Mouse (Mus musculus): ENCODE data around the gene Epha4.

Epha4 gene

DNA sequence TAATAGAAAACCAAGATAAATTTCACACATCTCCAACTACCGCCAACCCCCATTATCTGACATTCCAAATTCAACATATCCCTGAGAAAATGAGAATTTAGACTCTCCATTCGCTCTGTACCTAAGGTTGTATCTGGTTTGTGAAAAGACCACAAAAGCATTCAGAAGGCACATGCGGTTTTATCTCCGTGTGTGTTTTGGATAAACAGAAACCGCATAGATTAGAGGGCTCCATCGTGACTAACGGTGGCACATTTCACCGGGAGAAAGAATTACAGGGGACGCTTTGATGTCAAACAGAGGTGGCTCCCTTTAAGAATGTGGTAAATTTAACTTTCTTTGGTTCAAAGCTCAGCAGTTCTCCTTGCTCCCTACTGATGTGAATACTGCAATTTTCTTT lies 107.5 kb downstream of the Epha4 start:
- no peak for DNase-seq (ENCODE audit: low spot score)

DNA sequence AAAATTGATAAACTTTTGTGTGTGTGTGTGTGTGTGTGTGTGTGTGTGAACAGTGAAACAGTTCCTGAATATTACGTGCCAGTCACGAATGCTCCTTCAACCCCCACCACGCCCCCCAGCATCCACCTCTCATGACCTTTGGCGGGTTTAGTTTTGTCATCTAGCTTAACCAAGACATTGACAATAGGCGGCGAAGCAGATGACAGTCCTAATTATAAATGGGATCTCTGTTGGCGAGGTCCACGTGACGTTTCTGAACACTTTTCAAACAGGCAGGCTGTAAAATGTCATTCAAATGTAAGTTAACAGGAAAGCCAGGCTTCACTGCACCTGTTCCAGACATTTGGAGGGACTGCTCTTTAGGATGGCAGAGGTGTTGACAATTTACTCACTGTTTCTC lies 108.3 kb downstream of the Epha4 start:
- DNase-seq (ENCODE audit: low spot score) = no peak

DNA sequence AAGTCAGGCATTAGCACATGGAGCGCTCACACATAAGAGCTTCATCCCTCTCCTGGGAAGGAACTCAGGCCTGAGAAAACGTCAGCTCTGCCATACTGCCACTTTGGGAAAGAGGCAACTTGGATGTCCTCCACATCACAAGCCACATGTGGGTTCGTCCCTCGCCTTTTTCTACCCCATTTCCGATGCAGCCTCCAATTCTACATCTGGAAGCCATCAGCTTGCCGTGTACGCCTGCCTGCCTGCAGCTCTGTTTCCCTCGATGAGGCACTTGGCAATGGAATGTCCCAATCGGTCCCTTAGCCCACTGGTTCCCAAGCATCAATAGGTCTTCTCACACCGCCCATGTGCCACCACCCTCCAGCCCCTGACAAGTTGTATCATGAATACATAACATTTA lies 110.4 kb downstream of the Epha4 start:
- DNase-seq (ENCODE audit: low spot score) = no peak

DNA sequence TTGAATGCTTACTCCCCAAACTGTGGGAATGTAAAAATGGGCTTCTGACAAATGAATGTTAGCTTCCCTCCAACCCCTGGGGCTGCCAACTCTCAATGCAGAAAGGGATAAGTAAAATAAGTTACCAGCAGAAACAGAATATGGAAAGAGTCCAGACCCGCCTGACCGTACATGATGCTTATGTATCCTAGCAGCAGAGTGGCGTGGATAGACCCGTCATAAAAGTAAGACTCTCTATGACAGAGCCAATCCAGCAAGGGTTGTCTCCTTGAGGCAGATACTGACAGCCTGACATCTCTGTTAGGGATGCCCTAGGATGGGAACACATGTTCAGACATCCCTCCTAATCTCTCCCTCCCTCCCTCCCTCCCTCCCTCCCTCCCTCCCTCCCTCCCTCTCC lies 111.9 kb downstream of the Epha4 start:
- DNase-seq (ENCODE audit: low spot score) = no peak

DNA sequence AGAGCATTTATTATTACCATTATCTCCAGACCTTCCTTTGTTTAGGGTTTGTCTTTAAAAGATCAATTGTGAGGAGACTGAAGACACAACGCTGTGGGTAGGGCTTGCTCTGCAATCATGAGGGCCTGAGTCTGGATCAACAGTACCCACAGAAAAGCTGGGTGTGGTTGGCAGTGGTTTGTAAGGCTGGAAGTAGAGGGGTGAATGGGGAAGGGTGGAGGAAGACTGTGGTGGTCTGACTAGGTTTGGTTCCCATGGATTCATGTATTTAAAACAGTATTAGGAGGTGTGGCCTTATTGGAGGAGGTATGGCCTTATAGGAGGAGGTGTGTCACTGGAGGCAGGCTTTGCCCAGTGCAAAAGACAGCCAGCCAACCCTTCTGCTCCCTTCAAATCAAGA lies 113.4 kb downstream of the Epha4 start:
- DNase-seq (ENCODE audit: low spot score) = no peak

DNA sequence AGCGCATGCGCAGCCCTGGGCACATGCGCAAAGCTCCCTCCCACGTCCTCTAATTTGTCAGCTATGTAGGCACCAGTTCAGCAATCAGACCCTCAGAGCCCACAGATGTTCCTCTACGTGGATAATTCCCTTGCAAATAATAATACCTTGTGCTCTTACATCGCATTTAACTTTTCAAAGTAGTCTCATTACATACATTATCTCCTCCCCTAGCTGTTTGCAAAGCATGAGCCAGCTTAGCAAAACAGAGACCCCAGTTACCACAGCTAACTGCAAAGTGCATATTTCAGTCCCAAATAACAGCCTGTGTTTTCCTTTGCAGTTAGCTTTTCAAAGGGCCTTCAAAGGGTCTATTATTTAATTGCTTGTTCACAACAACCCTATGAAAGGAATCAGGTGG lies 123.3 kb downstream of the Epha4 start:
- no peak for DNase-seq (ENCODE audit: low spot score)

DNA sequence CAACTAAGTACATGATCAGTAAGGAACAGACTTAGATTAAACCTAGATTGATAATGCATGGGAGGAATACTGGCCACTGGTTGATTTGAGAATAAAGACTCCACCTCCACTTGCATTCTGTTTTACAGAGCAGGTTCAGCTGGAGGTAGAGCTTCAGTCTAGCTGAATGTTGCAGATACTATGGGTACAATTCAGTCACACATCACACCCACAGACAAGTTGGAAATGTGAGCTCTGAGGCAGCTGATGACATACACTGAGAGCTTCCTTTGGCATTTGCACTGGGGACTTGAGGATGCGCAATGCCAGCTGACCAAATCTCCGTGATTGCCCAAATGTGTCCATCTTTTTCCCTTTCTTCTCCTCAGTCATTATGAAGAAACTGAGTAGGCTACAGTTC lies 125.8 kb downstream of the Epha4 start:
- DNase-seq (ENCODE audit: low spot score) = no peak

DNA sequence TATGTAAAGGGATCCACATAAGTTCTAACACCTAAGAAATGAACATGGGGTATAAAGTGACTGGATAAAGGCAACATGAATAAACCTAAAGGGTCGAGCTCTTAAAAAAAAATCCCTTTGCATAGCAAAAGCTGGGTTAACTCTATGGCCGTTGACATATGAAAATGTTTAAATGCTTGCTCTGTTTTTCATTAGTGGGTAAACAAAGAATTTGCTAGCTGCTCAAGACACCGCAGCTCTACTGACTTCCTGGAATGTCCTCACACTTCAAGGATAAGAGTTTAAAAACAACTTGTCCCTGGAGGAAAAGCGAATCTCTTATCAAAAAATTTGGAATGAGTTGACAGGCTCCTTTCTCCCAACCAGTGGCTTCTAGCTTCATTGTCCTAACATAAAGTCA lies 126.3 kb downstream of the Epha4 start:
- no peak for DNase-seq (ENCODE audit: low spot score)

DNA sequence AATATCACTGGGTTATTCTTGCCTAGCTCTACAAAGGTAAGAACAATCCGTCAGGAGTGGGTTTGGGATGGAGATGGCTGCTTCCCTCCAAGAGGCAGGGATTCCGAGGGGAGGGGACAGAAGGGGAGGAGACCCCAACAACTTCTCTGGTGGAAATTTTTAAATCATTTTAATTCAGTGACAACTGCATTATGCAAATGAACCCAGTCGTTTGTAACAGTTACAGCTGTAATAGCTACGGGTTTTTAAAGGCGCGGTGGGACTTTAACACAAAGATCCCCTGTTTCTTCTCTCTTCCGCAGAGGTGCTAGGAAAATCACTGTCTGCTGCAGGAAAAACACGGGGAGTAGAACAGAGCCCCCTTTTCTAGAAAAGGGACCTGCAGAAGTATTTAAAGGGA lies 129.3 kb downstream of the Epha4 start:
- DNase-seq (ENCODE audit: low spot score) = no peak

DNA sequence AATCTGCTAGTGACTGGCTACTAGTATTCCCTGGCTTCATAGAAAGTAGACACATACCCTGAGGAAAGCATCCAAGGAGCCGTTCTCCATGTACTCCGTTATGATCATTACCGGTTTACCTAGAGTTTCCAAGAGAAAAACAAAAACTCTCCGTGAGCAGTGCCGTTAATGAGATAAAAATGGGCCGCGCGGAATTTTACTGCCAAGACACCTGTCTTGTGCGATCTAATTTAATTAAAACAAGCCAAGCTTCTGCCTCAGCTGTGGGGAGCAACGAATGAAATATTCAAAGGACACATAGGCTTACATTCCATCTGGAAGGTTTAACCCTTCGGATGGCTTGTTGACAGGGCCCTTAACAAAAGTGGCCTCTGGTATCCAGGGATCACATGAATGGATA lies 131.4 kb downstream of the Epha4 start:
- no peak for DNase-seq (ENCODE audit: low spot score)

DNA sequence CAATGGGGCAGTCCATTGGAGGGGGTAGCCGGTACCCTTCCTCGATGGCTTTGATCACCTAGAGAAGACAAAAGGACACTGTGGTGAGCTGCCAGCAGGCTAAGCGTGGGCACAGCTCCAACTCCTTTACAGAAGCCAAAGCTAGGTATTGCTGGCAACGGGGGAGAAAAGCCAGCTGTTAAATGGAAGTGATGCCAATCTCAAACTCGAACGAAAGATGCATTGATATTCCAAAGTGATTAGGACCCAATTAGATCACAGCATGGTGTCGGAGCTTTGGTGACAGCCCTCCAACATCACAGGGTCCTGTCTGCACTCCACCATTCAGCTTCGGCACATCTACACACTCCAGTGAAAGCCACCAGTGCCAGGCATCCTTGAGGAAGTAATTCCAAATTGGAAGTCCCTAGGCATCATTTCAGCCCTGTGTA lies 137.3 kb downstream of the Epha4 start:
- DNase-seq (ENCODE audit: low spot score) = no peak

DNA sequence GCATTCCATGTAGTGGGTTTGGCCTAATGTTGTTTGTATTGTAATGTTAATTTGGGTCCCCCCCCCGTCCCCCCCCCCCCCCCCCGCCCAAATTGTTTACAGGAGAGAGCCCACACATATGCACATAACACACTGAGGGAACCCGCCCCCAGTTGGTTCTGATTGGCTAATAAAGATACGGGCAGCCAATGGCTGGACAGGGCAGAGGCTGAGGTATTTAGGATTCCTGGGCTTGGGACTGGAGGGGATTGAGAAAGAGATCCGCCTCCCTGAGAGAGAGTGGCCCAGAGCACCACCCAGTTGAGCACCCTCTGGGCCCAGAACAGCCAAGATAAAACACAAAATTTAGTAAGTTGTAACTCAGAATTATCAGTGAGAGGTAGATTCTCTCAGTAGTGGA lies 140.8 kb downstream of the Epha4 start:
- DNase-seq (ENCODE audit: low spot score) = no peak

DNA sequence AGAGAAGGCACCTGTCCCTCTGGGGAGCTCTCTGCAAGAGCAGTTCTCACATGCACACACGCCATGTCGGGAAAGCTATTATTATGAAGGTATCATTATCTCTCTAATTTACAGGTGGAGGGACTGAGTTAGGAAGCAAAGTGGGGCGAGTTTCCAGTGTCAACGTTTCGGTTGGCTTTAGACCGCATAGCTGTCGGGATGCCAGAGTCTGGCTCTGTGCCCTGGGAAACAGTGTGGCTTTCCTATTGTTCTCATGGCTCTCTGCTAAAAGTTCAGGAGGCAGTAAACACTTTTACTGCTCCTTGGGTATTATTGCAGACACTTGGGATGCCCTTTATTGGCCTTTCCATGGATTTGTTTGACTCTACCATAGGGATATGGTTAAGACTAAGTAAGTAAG lies 144.0 kb downstream of the Epha4 start:
- DNase-seq (ENCODE audit: low spot score) = no peak

DNA sequence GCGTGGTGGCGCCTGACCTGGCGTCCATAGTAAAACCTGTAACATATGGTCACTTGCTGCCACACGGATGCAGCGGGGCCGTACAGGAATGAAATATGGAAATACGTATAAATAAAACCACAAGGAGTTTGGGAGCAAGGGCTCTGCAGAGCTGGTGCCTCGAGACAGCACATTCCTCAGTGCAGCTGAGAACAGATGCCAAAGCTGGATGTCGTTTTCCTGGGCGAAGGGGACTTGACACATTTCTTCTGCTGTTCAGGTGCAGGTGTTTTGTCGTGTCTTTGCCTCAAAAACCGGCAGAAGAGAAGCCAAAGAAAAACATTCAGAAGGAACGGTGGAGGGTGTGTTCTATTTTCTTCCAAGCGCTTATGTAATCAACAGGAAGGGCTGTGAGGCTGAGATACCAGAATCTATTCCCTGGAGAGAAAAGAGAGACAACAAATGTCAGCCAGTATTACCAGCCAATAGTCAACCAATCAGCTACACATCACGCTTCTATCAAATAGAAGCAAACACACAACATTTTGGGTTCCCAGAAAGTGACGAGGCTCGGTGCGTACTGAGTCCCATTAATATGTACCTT lies 145.5 kb downstream of the Epha4 start:
- DNase-seq (ENCODE audit: low spot score) = no peak

DNA sequence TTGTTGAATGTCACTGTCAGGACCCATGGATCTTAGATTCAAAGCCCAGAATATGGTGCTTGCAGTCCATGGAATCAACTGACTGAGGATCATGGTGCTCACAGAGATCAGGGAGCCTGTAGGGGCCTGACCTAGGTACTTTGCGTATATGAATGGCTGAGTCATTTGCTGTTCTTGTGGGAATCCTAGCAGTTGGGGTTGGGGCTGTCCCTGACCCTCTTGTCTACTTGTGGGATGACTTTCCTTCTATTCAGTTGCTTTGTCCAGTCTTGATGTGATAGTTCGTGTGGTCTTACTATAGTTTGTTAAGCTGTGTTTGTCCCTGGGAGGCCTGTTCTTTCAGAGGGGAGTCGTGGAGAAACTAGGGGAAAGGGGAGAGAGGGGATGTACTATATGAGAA lies 149.0 kb downstream of the Epha4 start:
- no peak for DNase-seq (ENCODE audit: low spot score)

DNA sequence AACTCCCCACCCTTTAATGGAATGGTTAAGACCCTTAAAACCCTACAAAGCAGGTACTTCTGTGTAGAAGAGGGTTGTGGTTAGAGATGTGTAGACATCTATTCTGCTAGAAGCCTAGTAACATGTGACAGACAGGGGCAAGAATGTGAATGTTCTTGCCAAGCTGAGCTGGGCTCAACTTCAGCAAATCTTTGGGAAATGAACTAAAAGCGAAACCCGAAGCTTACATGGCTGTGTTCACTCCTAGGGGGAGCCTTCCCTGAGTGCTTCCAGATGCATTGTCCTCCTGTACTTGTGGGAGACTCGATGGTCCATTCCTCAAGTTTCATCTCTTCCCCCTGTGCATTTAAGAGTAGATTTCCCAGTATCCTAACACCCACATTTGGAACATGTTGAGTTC lies 150.3 kb downstream of the Epha4 start:
- no peak for DNase-seq (ENCODE audit: low spot score)

DNA sequence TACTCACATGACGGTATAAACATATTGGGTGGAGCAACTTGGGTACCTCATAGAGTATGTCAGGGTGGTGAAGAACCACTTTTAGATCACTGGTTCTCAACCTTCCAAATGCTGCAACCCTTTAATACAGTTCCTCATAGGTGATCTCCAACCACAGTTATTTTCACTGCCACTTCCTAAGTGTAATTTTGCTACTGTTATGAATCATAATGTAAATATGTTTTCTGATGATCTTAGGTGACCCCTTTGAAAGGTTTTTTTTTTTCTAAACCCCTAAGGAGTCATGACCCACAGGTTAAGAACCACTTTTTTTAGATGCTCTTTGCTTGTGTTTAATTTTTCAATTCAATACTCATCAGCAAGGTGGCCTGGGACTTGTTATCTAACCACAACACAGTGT lies 151.0 kb downstream of the Epha4 start:
- DNase-seq (ENCODE audit: low spot score) = no peak

DNA sequence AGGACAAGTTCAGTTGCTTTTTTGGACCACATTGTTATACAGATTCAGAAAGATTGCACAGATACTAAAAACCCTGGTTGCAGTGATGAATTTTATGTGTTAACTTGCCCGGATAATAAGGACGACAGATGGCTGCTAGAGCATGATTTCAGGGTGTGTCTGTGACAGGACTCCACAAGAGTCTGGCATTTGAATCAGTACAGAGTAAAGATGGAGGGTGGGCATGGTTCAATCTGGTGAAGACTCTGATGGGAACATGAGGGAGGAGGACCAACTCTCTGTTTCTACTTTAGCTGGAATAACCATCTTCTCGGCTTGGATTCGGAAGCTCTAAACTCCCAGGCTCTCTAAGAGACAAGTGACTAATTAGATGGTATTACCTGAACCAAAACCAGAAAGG lies 168.4 kb downstream of the Epha4 start:
- DNase-seq (ENCODE audit: low spot score) = no peak

DNA sequence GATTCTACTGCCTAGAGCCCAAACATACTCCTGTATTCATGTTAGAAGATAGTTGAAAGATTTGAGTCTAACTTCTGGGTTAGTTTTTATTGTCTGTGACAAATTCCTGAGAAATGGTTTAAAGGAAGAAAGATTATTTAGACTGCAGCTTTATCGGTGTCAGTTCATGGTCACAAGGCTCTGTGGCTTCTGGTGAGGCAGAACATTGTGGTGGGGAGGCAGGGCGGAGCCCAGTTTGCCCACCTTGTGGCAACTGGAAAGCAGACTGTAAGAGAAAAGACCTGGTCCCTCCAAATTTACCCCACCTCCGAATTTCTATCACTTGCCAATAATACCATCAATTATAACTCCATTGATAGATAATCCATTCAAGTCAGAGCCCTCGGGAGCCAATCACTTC lies 171.1 kb downstream of the Epha4 start:
- DNase-seq (ENCODE audit: low spot score) = no peak

DNA sequence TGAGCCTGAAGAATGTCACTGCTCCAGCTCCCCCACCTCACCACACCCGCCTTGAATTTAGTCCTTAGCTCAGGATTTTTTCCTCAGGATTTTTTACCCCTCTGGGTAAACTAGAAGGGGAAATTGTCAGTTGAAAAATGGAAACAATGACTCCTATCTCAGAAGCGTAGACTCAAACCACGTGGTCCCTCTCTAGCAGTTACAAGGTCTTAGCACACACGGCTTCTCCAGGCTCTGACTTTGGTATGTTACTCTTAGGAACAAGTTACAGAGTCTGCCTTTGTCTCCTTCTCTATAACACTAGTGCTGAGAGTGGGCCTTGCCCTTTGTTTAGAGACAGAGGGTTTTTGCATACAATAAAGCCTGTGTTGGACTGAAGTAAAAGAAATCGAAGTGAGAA lies 175.2 kb downstream of the Epha4 start:
- no peak for DNase-seq (ENCODE audit: low spot score)

DNA sequence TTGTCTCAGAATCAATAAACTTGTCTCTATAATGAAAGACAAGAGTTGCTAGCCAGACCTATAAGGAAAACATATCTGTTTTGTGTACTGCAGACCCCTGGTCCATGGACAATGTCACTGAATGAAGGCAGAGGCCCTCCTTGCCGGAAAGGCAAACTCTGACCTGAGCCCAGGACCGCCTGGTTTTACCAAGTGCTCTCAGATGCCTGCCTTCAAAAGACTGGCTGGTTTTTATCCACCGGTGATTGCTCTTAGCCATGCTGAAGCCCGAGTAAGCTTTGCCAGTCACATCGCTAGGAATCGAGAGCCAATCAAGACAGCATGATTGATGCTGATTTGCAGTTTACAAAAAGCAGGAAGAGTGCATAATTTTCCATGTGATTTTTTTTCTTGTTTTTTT lies 176.5 kb downstream of the Epha4 start:
- no peak for DNase-seq (ENCODE audit: low spot score)

DNA sequence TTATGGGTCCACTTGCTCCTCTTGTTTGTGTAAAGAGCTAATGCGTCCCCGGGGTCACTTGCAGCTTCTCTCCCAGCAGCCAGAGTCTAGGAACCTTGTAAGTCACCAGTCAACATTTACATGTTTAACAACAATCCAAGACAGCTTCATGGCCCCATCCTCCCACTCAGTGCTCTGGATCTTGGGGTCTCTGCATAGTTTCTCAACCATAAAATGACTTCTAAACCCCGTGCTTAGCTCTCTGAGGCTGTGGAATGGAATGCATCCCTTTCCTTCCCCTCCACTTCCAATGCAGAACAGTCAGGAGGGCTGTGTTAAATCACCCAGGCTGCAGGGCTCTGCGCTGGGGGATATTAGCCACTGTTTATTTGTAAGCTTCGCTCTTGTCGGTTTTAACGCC lies 178.0 kb downstream of the Epha4 start:
- DNase-seq (ENCODE audit: low spot score) = no peak

DNA sequence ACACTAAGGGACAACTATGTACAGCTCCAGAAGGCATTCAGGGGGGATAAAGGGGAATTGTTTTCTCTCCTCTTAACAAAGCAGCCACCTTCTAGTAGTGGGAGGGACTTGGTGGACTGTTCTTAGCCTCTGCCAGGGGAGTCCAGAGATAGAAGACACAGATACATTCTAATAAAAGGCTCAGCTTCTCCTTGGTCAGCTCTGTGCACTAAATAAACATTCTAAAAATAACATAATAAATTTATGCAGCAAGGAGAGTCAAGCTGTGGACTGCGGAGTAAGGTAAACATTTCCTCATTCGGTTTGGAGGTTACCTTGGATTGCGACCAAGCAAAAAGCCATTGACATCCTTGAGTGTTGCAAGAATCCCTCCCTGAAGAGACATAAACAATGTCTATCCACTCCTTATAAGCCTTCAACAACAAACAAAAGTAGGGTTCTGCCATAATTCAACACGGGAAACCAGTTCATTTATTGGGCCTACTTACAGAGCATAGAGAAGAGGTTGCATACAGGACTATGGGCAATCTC lies 196.2 kb downstream of the Epha4 start:
- peak; percentile 4 for DNase-seq (ENCODE audit: low spot score)

All from lung, postnatal 25 days (tissue).